Mouse (Mus musculus): ENCODE data around the gene Clk2.

DNA sequence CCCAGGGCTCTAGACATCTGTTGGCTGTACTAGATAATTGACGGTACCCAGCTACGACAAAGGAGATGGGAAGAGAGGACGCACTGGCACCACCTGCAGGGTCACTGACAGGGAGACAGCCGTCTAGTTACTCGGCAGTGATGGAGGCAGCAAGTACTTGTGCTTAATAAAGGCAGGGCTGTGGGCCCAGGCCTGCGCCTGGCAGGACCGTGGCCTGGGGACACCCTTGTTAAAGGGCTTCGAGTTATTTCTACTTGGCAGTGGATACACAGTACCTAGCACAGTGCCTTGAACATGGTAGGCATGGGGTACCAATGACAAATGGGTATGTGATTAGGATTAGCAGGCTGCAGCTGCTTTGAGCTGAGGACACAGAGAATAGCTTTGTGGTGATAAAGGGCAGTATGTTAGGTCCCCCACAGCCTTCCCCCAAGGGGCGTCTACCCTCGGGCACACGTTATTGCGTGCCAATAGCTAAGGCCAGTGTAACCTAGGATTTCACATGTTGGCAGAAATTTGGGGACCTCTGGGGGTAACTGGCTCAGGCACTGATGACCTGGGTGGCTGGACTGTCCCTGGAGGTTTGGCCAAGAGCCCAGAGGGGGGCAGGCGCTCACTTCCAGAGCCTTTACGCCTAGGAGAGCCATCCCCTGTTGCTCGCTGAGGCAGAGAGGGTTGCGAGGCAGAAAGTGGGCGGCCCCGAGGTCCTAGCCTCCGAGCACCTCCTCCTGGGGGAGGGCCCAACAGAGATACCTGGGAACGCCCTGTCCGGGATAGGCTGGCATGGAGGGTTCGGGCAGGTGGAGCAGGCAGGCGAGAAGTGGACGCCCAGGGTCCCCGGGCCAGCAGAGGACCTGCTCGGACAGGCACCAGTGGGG lies 17.3 kb upstream of the Clk2 start:
- TF ChIP-seq CTCF (IDR thresholded peaks at IDR 0.05; ENCODE audit: extremely low read depth, insufficient read depth, insufficient read length, insufficient replicate concordance), result no peak
- no peak for TF ChIP-seq POLR2A (IDR thresholded peaks at IDR 0.05; ENCODE audit: low read depth, low read length)
